Comparison of ENCODE assay signal across 8 mouse cellular contexts in the genomic region with DNA sequence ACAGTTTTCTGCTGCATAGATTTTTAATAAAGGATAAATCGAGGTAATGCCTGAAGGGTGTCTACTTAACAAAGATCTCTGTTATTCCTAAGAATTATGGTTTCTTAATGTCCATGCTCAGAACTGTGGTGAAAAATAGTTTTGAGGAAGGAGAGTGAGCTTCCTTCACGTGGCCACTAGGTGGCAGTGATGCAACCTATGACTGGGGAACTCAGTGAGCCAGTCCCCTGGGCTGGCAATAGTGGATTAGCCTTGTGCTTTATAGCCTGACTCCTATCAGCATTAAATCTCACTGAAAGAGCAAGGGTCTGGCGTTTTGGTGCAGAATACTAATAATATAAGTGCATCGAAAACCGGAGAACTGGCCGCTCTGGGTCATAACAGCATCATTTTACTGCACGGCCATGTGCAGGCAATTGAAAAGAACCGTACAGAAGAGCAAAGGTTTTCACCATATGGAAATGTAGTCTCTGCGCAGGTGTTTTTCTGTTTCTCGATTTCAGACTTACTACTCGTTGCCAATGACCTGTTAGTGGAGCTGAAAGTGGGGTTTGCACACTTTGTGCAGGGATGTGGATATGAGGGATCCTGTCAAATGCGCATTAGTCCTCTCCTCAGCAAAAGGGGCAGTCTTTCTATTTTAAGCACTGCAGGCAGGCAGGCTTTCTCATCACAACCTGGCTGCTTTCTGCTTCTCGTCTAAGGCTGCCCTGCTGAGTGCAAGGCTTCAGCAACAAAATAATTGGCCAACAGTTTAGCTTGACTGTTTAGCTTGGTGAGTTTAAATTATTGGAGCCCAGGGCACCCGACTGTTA. TPM values are rescaled to one million over a fixed set of nuclear protein-coding genes. Genes with fewer than 3 reads are reported as not detected.
DNase-seq lines count a peak whose midpoint lies in the region; ATAC-seq and TF ChIP-seq lines count a peak whose summit lies in the region.

No protein-coding gene starts in this region.

- H3K4me1 ChIP-seq in kidney, adult 2 months (ENCODE audit: control insufficient read depth, insufficient read depth, low read length), result no peaks in the 10 kb centered on the region
- no peaks in the 10 kb centered on the region for H3K4me1 ChIP-seq in hindbrain, embryonic 13.5 days (replicated peaks)

- no peak for DNase-seq in kidney, adult 2 months
- no peak for DNase-seq in kidney, postnatal 25 days
- peak; percentile 23 for DNase-seq in MN1 (ENCODE audit: low spot score)
- peak; percentile 13 for DNase-seq in embryo, embryonic 11.5 days (ENCODE audit: low read depth, low spot score)
- peak; percentile 50 for DNase-seq in testis, postnatal 10 days (ENCODE audit: low spot score)
- DNase-seq in kidney, adult 8-10 months, result no peak

- H3K4me3 ChIP-seq in kidney, adult 2 months (ENCODE audit: insufficient read depth, low read depth, low read length), result no peak overlapping the region
- no peak overlapping the region for H3K4me3 ChIP-seq in hindbrain, embryonic 13.5 days

- no peaks in the 10 kb centered on the region for H3K9me3 ChIP-seq in hindbrain, embryonic 13.5 days

- no peaks in the 10 kb centered on the region for H3K36me3 ChIP-seq in kidney, adult 2 months (ENCODE audit: control insufficient read depth, insufficient read depth, low read length)
- H3K36me3 ChIP-seq in hindbrain, embryonic 13.5 days, result no peaks in the 10 kb centered on the region

- no peak overlapping the region for H3K4me2 ChIP-seq in hindbrain, embryonic 13.5 days

- TF ChIP-seq POLR2A in kidney, adult 2 months (IDR thresholded peaks at IDR 0.05; ENCODE audit: low read depth, low read length), result no peak

- peak; percentile 47 for TF ChIP-seq CTCF in kidney, adult 2 months (conservative IDR thresholded peaks at IDR 0.05; ENCODE audit: insufficient read depth, insufficient read length, low read depth, low read length)

- 54% methylated on average over 14 of the region's 14 CpGs for WGBS in kidney, adult 2 months
- WGBS in hindbrain, embryonic 13.5 days, result 54% methylated on average over 14 of the region's 14 CpGs

- no peak overlapping the region for H3K9ac ChIP-seq in hindbrain, embryonic 13.5 days

- 0 out of 2 replicates have a peak, but pooled peaks have one; percentile 54 for ATAC-seq in hindbrain, embryonic 13.5 days (ENCODE audit: low FRiP score)
- ATAC-seq in megakaryocyte progenitor cell, adult 5-6 weeks (replicated peaks; ENCODE audit: poor library complexity), result peak; percentile 90

- H3K27me3 ChIP-seq in kidney, adult 2 months (replicated peaks; ENCODE audit: control insufficient read depth, insufficient read depth, low read length), result no peaks in the 10 kb centered on the region; the same call in 1 of the 2 replicates
- no peaks in the 10 kb centered on the region for H3K27me3 ChIP-seq in hindbrain, embryonic 13.5 days

- no peak overlapping the region for H3K27ac ChIP-seq in kidney, adult 2 months (ENCODE audit: insufficient read depth, low read depth, low read length)
- 0 out of 2 replicates have a peak overlapping the region, but pooled peaks have one; percentile 12 for H3K27ac ChIP-seq in hindbrain, embryonic 13.5 days

RNA-seq across cellular contexts. Expression of a gene that starts 23.8 kb away (rescaled TPM):
- polyA plus RNA-seq in kidney, adult 2 months (2012; rRNA removed), result not detected in 2 replicates
- not detected in 2 replicates for polyA plus RNA-seq in hindbrain, embryonic 13.5 days (2015; fragmentation: Nextera tagmentation; extraction: Ambion mirVana)
- not detected in 2 replicates for total RNA-seq in megakaryocyte progenitor cell, adult 5-6 weeks (2015)
- total RNA-seq in megakaryocyte progenitor cell, adult 5-6 weeks (2017), result not detected in 2 replicates

Comparison
In these comparisons a context has a peak if more than half of its experiments do, and no peak if none do; other contexts are left out.
1. DNase-seq: peak in MN1 (single experiment), embryo, embryonic 11.5 days (single experiment) and testis, postnatal 10 days (single experiment); none in kidney, adult 2 months (single experiment), kidney, postnatal 25 days (0 of 2) and kidney, adult 8-10 months (0 of 2).